Mouse (Mus musculus): ENCODE measurements at regions not wholly inside any gene's neighbourhood (a gene's known extent, or its start where the extent isn't known, plus 50 kb on each side); places are given as distances from the start of the nearest gene placed in this dataset.

DNA sequence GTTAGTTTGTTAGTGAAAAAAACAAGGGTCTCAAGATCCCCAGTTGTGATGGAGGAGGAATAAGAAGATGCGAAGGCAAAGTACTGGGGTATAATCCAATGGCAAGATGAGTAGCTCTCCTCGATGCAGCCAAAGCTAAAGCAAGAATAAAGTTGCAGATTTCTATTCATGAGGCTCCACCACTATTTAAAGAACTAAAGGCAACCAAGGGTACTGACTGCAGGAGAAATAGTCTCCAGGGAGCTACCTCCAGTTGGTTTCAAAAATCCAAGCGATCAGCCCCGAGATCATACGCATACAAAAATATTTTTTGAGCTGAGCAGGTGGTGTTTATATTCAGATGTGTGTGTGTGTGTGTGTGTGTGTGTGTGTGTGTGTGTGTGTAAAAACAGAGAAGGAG, 88.3 kb upstream of the Sem1 start (continued):
- TF ChIP-seq NELFE (IDR thresholded peaks at IDR 0.05; ENCODE audit: low read depth, low read length) (no peak), ZKSCAN1 (IDR thresholded peaks at IDR 0.05; ENCODE audit: low read depth, low read length) (no peak), E2F4 (IDR thresholded peaks at IDR 0.05; ENCODE audit: borderline replicate concordance, low read depth, low read length) (no peak), SIN3A (IDR thresholded peaks at IDR 0.05; ENCODE audit: low read length) (no peak), KAT2A (conservative IDR thresholded peaks at IDR 0.05; ENCODE audit: low read depth, low read length) (no peak)

DNA sequence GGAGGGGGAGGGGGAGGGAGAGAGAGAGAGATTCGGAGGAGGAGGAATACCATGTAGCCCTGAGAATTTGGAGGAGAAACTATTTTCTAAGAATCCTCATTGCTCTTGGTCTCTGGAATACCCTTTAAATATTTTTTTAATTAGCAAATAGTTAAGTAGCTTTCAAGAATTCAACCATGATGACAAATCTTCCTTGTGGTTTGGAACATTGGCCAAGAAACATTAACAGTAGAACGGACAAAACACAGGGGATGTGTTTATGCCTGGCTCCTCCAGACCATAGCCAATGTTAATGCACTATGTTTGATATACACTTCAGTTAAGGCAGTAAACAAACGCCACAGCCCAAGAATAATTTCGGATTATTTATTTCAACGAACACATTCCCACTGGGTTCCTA, 110.8 kb upstream of the Sem1 start:
- no peaks in the 10 kb centered on the region for H3K27me3 ChIP-seq (ENCODE audit: control insufficient read depth in 1 of 2, insufficient read depth in 2 of 2, low read length in 2 of 2)
- no peak overlapping the region for H3K9ac ChIP-seq (ENCODE audit: control insufficient read depth, low read depth, low read length, poor library complexity, severe bottlenecking)
- no peak overlapping the region for H3K4me3 ChIP-seq (ENCODE audit: control insufficient read depth in 1 of 2, insufficient read depth in 1 of 2, low read depth in 2 of 2, low read length in 2 of 2)
- H3K36me3 ChIP-seq (ENCODE audit: control insufficient read depth in 1 of 2, insufficient read depth in 2 of 2, low read length in 2 of 2) = no peaks in the 10 kb centered on the region
- H3K79me2 ChIP-seq (ENCODE audit: control insufficient read depth, insufficient read depth, low read length, poor library complexity) = no peaks in the 10 kb centered on the region
- no peak for TF ChIP-seq ZNF384 (IDR thresholded peaks at IDR 0.05; ENCODE audit: low read depth, low read length)
- TF ChIP-seq SIN3A (IDR thresholded peaks at IDR 0.05; ENCODE audit: low read length) = no peak
- TF ChIP-seq ZMIZ1 (IDR thresholded peaks at IDR 0.05; ENCODE audit: low read depth, low read length) = no peak
- TF ChIP-seq MYB (IDR thresholded peaks at IDR 0.05; ENCODE audit: low read depth, low read length) = no peak
- no peak for TF ChIP-seq GABPA (IDR thresholded peaks at IDR 0.05; ENCODE audit: low read depth, low read length)
- TF ChIP-seq RAD21 (IDR thresholded peaks at IDR 0.05; ENCODE audit: low read depth, low read length) = no peak
- H3K9me3 ChIP-seq (replicated peaks; ENCODE audit: insufficient read depth, low read length) = no peaks in the 10 kb centered on the region
- no peak overlapping the region for H3K27ac ChIP-seq (ENCODE audit: control insufficient read depth, low read depth, low read length)
- H3K4me1 ChIP-seq (ENCODE audit: control insufficient read depth in 1 of 2, insufficient read depth in 2 of 2, low read length in 2 of 2) = no peaks in the 10 kb centered on the region
- DNase-seq (ENCODE audit: low read depth, low spot score) = no peak

DNA sequence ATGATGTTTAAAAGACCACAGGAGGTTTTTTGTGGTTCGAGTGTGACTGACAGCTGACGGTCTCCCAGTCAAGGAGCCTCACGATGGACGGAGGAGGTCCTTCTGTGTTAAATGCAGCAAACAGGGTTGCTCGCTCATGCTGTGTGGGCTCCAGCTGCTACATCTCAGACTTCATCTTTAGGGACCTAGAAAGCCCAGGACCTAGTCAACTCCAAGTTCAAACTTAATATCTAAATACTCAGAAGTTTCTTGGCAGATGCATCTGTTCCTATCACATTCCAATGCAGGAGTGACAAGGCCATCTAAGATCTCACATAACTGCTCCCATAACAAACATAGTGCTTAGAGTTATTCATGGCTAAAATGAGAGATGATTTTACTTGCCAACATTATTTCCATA, 111.7 kb upstream of the Sem1 start:
- H3K27ac ChIP-seq (ENCODE audit: control insufficient read depth, low read depth, low read length) = no peak overlapping the region
- no peak for DNase-seq (ENCODE audit: low read depth, low spot score)
- no peaks in the 10 kb centered on the region for H3K4me1 ChIP-seq (ENCODE audit: control insufficient read depth in 1 of 2, insufficient read depth in 2 of 2, low read length in 2 of 2)
- H3K4me3 ChIP-seq (ENCODE audit: control insufficient read depth in 1 of 2, insufficient read depth in 1 of 2, low read depth in 2 of 2, low read length in 2 of 2) = no peak overlapping the region
- no peak overlapping the region for H3K9ac ChIP-seq (ENCODE audit: control insufficient read depth, low read depth, low read length, poor library complexity, severe bottlenecking)
- TF ChIP-seq MYC (IDR thresholded peaks at IDR 0.05; ENCODE audit: low read depth, low read length) (no peak), EP300 (IDR thresholded peaks at IDR 0.05; ENCODE audit: low read depth in 1 of 2, low read length in 2 of 2) (no peak)
- no peaks in the 10 kb centered on the region for H3K36me3 ChIP-seq (ENCODE audit: control insufficient read depth in 1 of 2, insufficient read depth in 2 of 2, low read length in 2 of 2)
- no peaks in the 10 kb centered on the region for H3K9me3 ChIP-seq (replicated peaks; ENCODE audit: insufficient read depth, low read length)
- no peaks in the 10 kb centered on the region for H3K79me2 ChIP-seq (ENCODE audit: control insufficient read depth, insufficient read depth, low read length, poor library complexity)
- H3K27me3 ChIP-seq (ENCODE audit: control insufficient read depth in 1 of 2, insufficient read depth in 2 of 2, low read length in 2 of 2) = no peaks in the 10 kb centered on the region

DNA sequence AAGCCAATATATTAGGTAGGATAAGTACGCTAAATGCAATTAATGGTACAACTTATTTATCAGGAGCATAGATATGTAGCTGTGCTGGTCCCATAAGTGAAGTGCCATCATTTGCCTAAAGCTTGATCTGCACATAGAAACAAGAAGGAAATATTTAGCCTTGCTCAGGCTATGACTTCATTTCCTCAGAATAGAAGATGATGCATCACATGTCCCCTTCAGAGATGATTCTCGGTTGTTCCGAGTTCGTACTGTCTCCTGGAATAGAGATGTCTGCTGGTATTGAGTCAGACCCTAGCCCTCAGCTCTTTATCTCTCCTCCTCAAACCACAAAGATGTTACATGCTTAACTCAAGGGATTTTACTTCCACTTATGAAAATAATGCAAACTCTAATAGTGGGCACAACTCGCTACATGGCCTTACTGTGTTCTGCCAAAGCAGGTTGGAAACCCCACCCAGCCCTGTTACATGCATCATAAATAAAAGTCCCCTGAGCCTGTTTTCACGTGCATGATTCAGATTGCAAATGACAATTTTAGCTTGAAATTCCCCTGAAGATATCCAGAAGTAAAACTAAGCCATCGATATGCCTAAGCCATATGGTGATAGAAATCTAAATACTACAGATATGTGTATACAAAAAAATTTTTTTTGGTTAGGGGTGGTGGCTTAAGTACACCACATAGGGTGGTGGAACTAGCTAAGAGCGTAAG, 113.8 kb upstream of the Sem1 start:
- no peak for DNase-seq (ENCODE audit: low read depth, low spot score)
- no peak overlapping the region for H3K27ac ChIP-seq (ENCODE audit: control insufficient read depth, low read depth, low read length)
- H3K27me3 ChIP-seq (ENCODE audit: control insufficient read depth in 1 of 2, insufficient read depth in 2 of 2, low read length in 2 of 2) = no peaks in the 10 kb centered on the region
- H3K4me3 ChIP-seq (ENCODE audit: control insufficient read depth in 1 of 2, insufficient read depth in 1 of 2, low read depth in 2 of 2, low read length in 2 of 2) = no peak overlapping the region
- no peak for TF ChIP-seq CHD1 (IDR thresholded peaks at IDR 0.05; ENCODE audit: low read depth, low read length)
- no peak for TF ChIP-seq ZMIZ1 (IDR thresholded peaks at IDR 0.05; ENCODE audit: low read depth, low read length)
- TF ChIP-seq GATA1 (IDR thresholded peaks at IDR 0.05; ENCODE audit: low read depth, low read length) = no peak
- no peak for TF ChIP-seq BHLHE40 (IDR thresholded peaks at IDR 0.05; ENCODE audit: borderline replicate concordance, low read depth, low read length)
- no peak for TF ChIP-seq HCFC1 (IDR thresholded peaks at IDR 0.05; ENCODE audit: low read depth, low read length)
- no peak for TF ChIP-seq RAD21 (IDR thresholded peaks at IDR 0.05; ENCODE audit: low read depth, low read length)
- TF ChIP-seq MAX (IDR thresholded peaks at IDR 0.05; ENCODE audit: low read length) = no peak
- no peak for TF ChIP-seq SMC3 (IDR thresholded peaks at IDR 0.05; ENCODE audit: low read depth, low read length)
- H3K9me3 ChIP-seq (replicated peaks; ENCODE audit: insufficient read depth, low read length) = no peaks in the 10 kb centered on the region
- no peaks in the 10 kb centered on the region for H3K4me1 ChIP-seq (ENCODE audit: control insufficient read depth in 1 of 2, insufficient read depth in 2 of 2, low read length in 2 of 2)
- H3K36me3 ChIP-seq (ENCODE audit: control insufficient read depth in 1 of 2, insufficient read depth in 2 of 2, low read length in 2 of 2) = no peaks in the 10 kb centered on the region
- no peak overlapping the region for H3K9ac ChIP-seq (ENCODE audit: control insufficient read depth, low read depth, low read length, poor library complexity, severe bottlenecking)
- H3K79me2 ChIP-seq (ENCODE audit: control insufficient read depth, insufficient read depth, low read length, poor library complexity) = no peaks in the 10 kb centered on the region
